Mouse (Mus musculus) lung, embryonic 14.5 days (tissue): Measurements from ENCODE around the gene Idnk. TPM values are rescaled to one million over a fixed set of nuclear protein-coding genes. Genes with fewer than 3 reads are reported as not detected.
"Not testable (repeated sequence)": the region's sequence is repeated elsewhere in the genome, so short reads cannot be mapped to it uniquely, and the experiment has no call there.

ENCODE experiments used
- ATAC-seq: fragments of 200-750 bp; cut with Nextera tagmentation; 2 replicates; pipeline ENCODE4 v1.8.0; 2017; ENCODE audit warnings: mild to moderate bottlenecking, moderate TSS enrichment, moderate library complexity; ENCODE audit not compliant: insufficient read depth
- DNase-seq: peaks from one replicate; pipeline ENCODE4 v3.0.0-alpha.2; 2015
- H3K27ac ChIP-seq: fragments of 300-500 bp; sonication (generic); 2 replicates; pipeline ENCODE4 v1.5.1; 2014; ENCODE audit warnings: low read depth, mild to moderate bottlenecking, moderate library complexity
- H3K27me3 ChIP-seq: fragments of 300-500 bp; sonication (generic); 2 replicates; pipeline ENCODE4 v1.6.1; 2014; ENCODE audit warnings: low read length, control low read depth; ENCODE audit not compliant: insufficient read depth
- H3K36me3 ChIP-seq: fragments of 300-500 bp; sonication (generic); 2 replicates; pipeline ENCODE4 v1.6.1; 2014; ENCODE audit warnings: control low read depth; ENCODE audit not compliant: insufficient read depth
- H3K4me1 ChIP-seq: fragments of 300-500 bp; sonication (generic); 2 replicates; pipeline ENCODE4 v1.6.1; 2014; ENCODE audit warnings: antibody characterized with exemption, control low read depth; ENCODE audit not compliant: insufficient read depth
- H3K4me2 ChIP-seq: fragments of 300-500 bp; sonication (generic); 2 replicates; pipeline ENCODE4 v1.6.1; 2014; ENCODE audit warnings: mild to moderate bottlenecking
- H3K4me3 ChIP-seq: fragments of 300-500 bp; sonication (generic); 2 replicates; pipeline ENCODE4 v1.5.1; 2014; ENCODE audit warnings: low read depth, low read length
- H3K9ac ChIP-seq: fragments of 300-500 bp; sonication (generic); 2 replicates; pipeline ENCODE4 v1.6.1; 2014
- H3K9me3 ChIP-seq: fragments of 300-500 bp; sonication (generic); 2 replicates; pipeline ENCODE4 v1.6.1; 2016; ENCODE audit warnings: low read depth, low read length, control low read depth
- CTCF ChIP-seq: IDR thresholded peaks from 2 replicates; pipeline ENCODE4 v1.5.1; 2016; ENCODE audit warnings: antibody characterized with exemption, low read depth
- WGBS: fragments of 180-500 bp; shearing (Covaris S2); extraction: QIAGEN DNeasy Blood & Tissue Kit; methylation state at CpG from one replicate; pipeline ENCODE4 v1.1.7; 2014; 5-methylcytosine and 5-hydroxymethylcytosine counted together
- polyA plus RNA-seq: library from polyadenylated mRNA; unstranded; fragments of >200 nt; fragmentation: Nextera tagmentation; extraction: Ambion mirVana; gene quantifications from 2 replicates; pipeline ENCODE4 v1.2.1, GENCODE M21; 2014

Gene Idnk
- polyA plus RNA-seq, 1 experiment from 2014 or later = 30.9 TPM

- DNase-seq (no peak), ATAC-seq (no peak)
- 0% methylated on average over 51 of the region's 92 CpGs for WGBS
- Histone ChIP-seq H3K4me2 (peak overlapping the region; percentile 82), H3K27me3 (no peaks in the 10 kb centered on the region), H3K4me3 (peak overlapping the region; percentile 95), H3K9ac (peak overlapping the region; percentile 100), H3K9me3 (no peaks in the 10 kb centered on the region), H3K4me1 (peaks cover 16% of the 10 kb centered on the region; the same call in 1 of the 2 replicates), H3K36me3 (peaks cover 25% of the 10 kb centered on the region), H3K27ac (peak overlapping the region; percentile 100)
- TF ChIP-seq CTCF = no peak
Measured at GRCm38 (mm10) chr13:58126862-58127765, 30.3 kb upstream of the Idnk start.

GRCm38 (mm10) chr13:58127766-58128361, 29.6 kb upstream of the Idnk start:
- H3K4me1 ChIP-seq = peaks cover 16% of the 10 kb centered on the region; the same call in 1 of the 2 replicates
- peak overlapping the region; percentile 100 for H3K9ac ChIP-seq
- H3K27me3 ChIP-seq = no peaks in the 10 kb centered on the region
- H3K27ac ChIP-seq = peak overlapping the region; percentile 100
- peak overlapping the region; percentile 82 for H3K4me2 ChIP-seq
- DNase-seq (peak; percentile 61), ATAC-seq (peak; percentile 41)
- WGBS = under 1% methylated on average over 80 of the region's 81 CpGs
- TF ChIP-seq CTCF = no peak
- peak overlapping the region; percentile 95 for H3K4me3 ChIP-seq
- H3K9me3 ChIP-seq = no peaks in the 10 kb centered on the region
- H3K36me3 ChIP-seq = peaks cover 25% of the 10 kb centered on the region

- under 1% methylated on average over 51 of the region's 62 CpGs for WGBS
- Histone ChIP-seq H3K36me3 (peaks cover 25% of the 10 kb centered on the region), H3K4me3 (peak within 1 kb of the TSS; percentile 95), H3K27me3 (no peaks in the 10 kb centered on the region), H3K9me3 (no peaks in the 10 kb centered on the region), H3K4me1 (peaks cover 16% of the 10 kb centered on the region; the same call in 1 of the 2 replicates), H3K4me2 (peak within 1 kb of the TSS; percentile 82), H3K27ac (peak within 1 kb of the TSS; percentile 100), H3K9ac (peak within 1 kb of the TSS; percentile 100)
- DNase-seq (peak; percentile 98), ATAC-seq (peak; percentile 92)
- TF ChIP-seq CTCF = no peak
Measured at GRCm38 (mm10) chr13:58128396-58128767, 29.1 kb upstream of the Idnk start, which contains the start of gene Hnrnpa0. Hnrnpa0 (minus strand) TSS chr13:58128556.

- H3K9ac ChIP-seq = peak overlapping the region; percentile 100
- H3K27me3 ChIP-seq = no peaks in the 10 kb centered on the region
- H3K4me2 ChIP-seq = peak overlapping the region; percentile 82
- WGBS = 1% methylated on average over 81 of the region's 83 CpGs
- ATAC-seq (peak; percentile 96), DNase-seq (peak; percentile 97)
- no peaks in the 10 kb centered on the region for H3K9me3 ChIP-seq
- H3K4me1 ChIP-seq = peaks cover 13% of the 10 kb centered on the region; the same call in 1 of the 2 replicates
- H3K4me3 ChIP-seq = peak overlapping the region; percentile 95
- H3K27ac ChIP-seq = peak overlapping the region; percentile 100
- no peak for TF ChIP-seq CTCF
- peaks cover 25% of the 10 kb centered on the region for H3K36me3 ChIP-seq
Measured at GRCm38 (mm10) chr13:58128768-58129671, 28.4 kb upstream of the Idnk start.

GRCm38 (mm10) chr13:58129687-58130246, 27.7 kb upstream of the Idnk start:
- WGBS = 21% methylated on average over 4 of the region's 4 CpGs
- ATAC-seq = no peak
- peaks cover 21% of the 10 kb centered on the region for H3K36me3 ChIP-seq

GRCm38 (mm10) chr13:58131692-58132091, 25.8 kb upstream of the Idnk start:
- 36% methylated on average over 3 of the region's 3 CpGs for WGBS
- no peaks in the 10 kb centered on the region for H3K4me1 ChIP-seq
- no peak overlapping the region for H3K9ac ChIP-seq
- DNase-seq = no peak
- ATAC-seq = no peak
- H3K4me2 ChIP-seq = no peak overlapping the region
- peaks cover 6% of the 10 kb centered on the region for H3K36me3 ChIP-seq
- no peaks in the 10 kb centered on the region for H3K9me3 ChIP-seq
- H3K27me3 ChIP-seq = no peaks in the 10 kb centered on the region
- no peak overlapping the region for H3K4me3 ChIP-seq
- TF ChIP-seq CTCF = no peak
- H3K27ac ChIP-seq = no peak overlapping the region

More at GRCm38 (mm10) chr13:58129687-58130246, 27.7 kb upstream of the Idnk start:
- Histone ChIP-seq H3K27ac (peak overlapping the region; percentile 100), H3K4me3 (peak overlapping the region; percentile 95), H3K9me3 (no peaks in the 10 kb centered on the region), H3K4me2 (peak overlapping the region; percentile 82), H3K27me3 (no peaks in the 10 kb centered on the region), H3K4me1 (0 out of 2 replicates have a peak, but pooled peaks cover 6% of the 10 kb centered on the region), H3K9ac (peak overlapping the region; percentile 100)
- no peak for DNase-seq
- no peak for TF ChIP-seq CTCF

- not testable (repeated sequence) for H3K4me3 ChIP-seq, ATAC-seq, H3K27me3 ChIP-seq, H3K9ac ChIP-seq, DNase-seq, H3K36me3 ChIP-seq, H3K27ac ChIP-seq, H3K9me3 ChIP-seq, H3K4me2 ChIP-seq, H3K4me1 ChIP-seq
- 94% methylated on average over 8 of the region's 8 CpGs for WGBS
Measured at GRCm38 (mm10) chr13:58146603-58147002, 10.8 kb upstream of the Idnk start.
